ENCODE assay signal across 17 mouse cellular contexts in genomic region chr10:24592969-24593368, GRCm38 (mm10). TPM values are rescaled to one million over a fixed set of nuclear protein-coding genes. Genes with fewer than 3 reads are reported as not detected.
DNase-seq lines count a peak whose midpoint lies in the region; ATAC-seq and TF ChIP-seq lines count a peak whose summit lies in the region.
"Had no signal": no experiment of that assay in that cellular context is flagged by ENCODE, and none has a peak within 500 bp of the region (broad histone marks: within the 10 kb centered on the region; RNA-seq: fewer than 3 reads in every experiment).

No protein-coding gene starts in this region.

- TF ChIP-seq CTCF in spleen, adult 2 months (IDR thresholded peaks at IDR 0.05; ENCODE audit: extremely low read depth, insufficient read depth, insufficient read length, insufficient replicate concordance), result no peak

- intact Hi-C loops in heart, postnatal 36 days (cut with DNase I), result loop anchor here (1.0 to 10.0 kb wide), 3 partner anchors 28 to 258 kb away; no protein-coding TSS in a partner anchor

- no peak overlapping the region for H3K9ac ChIP-seq in limb, embryonic 12.5 days (replicated peaks)
- H3K9ac ChIP-seq: liver, embryonic 12.5 days; neural tube, embryonic 12.5 days had no signal

- WGBS in spleen, adult 2 months, result 2% methylated on average over 7 of the region's 7 CpGs
- WGBS in limb, embryonic 12.5 days, result 66% methylated on average over 7 of the region's 7 CpGs

- no peaks in the 10 kb centered on the region for H3K9me3 ChIP-seq in limb, embryonic 12.5 days
- H3K9me3 ChIP-seq: liver, embryonic 12.5 days; neural tube, embryonic 12.5 days had no signal

- H3K4me1 ChIP-seq in spleen, adult 2 months (ENCODE audit: control insufficient read depth, insufficient read depth, insufficient read length), result no peaks in the 10 kb centered on the region
- H3K4me1 ChIP-seq in limb, embryonic 12.5 days (replicated peaks), result peaks cover 54% of the 10 kb centered on the region

- H3K4me3 ChIP-seq in spleen, adult 2 months (ENCODE audit: extremely low read depth, insufficient read depth, insufficient read length), result no peak overlapping the region
- no peak overlapping the region for H3K4me3 ChIP-seq in limb, embryonic 12.5 days (replicated peaks)
- H3K4me3 ChIP-seq: erythroblast, embryonic 14.5 days; liver, embryonic 12.5 days; neural tube, embryonic 12.5 days had no signal

- DNase-seq in heart, adult 11 months, result peak; percentile 88
- no peak for DNase-seq in heart, postnatal 36 days
- no peak for DNase-seq in spleen, adult 2 months (ENCODE audit: low read depth in 1 of 2, low spot score in 2 of 2)
- DNase-seq in spleen, postnatal 14 days (ENCODE audit: low spot score in 2 of 2), result no peak
- DNase-seq in adrenal gland, postnatal 25 days, result no peak
- no peak for DNase-seq in gastrocnemius, postnatal 25 days
- DNase-seq in cerebellum, postnatal 25 days, result no peak
- DNase-seq: gastrocnemius, postnatal 14 days; kidney, adult 2 months; layer of hippocampus, postnatal 36 days; right cerebral cortex, postnatal 4 days; thymus, postnatal 36 days had no signal

- H3K27ac ChIP-seq in spleen, adult 2 months (ENCODE audit: insufficient read depth, low read length), result 0 out of 2 replicates have a peak overlapping the region, but pooled peaks have one; percentile 25
- H3K27ac ChIP-seq in limb, embryonic 12.5 days, result 0 out of 2 replicates have a peak overlapping the region, but pooled peaks have one; percentile 7
- H3K27ac ChIP-seq: liver, embryonic 12.5 days; neural tube, embryonic 12.5 days had no signal

- no peaks in the 10 kb centered on the region for H3K36me3 ChIP-seq in spleen, adult 2 months (ENCODE audit: control insufficient read depth, insufficient read depth, low read length)
- H3K36me3 ChIP-seq in limb, embryonic 12.5 days, result no peaks in the 10 kb centered on the region
- H3K36me3 ChIP-seq: liver, embryonic 12.5 days; neural tube, embryonic 12.5 days had no signal

- no peak for TF ChIP-seq POLR2A in spleen, adult 2 months (IDR thresholded peaks at IDR 0.05; ENCODE audit: low read depth, low read length)

- H3K27me3 ChIP-seq in spleen, adult 2 months (ENCODE audit: control insufficient read depth, insufficient read depth, low read length), result peaks cover 4% of the 10 kb centered on the region; the same call in 1 of the 2 replicates
- peaks cover 7% of the 10 kb centered on the region for H3K27me3 ChIP-seq in limb, embryonic 12.5 days
- H3K27me3 ChIP-seq: neural tube, embryonic 12.5 days had no signal

- H3K4me2 ChIP-seq in limb, embryonic 12.5 days, result no peak overlapping the region
- H3K4me2 ChIP-seq: liver, embryonic 12.5 days; neural tube, embryonic 12.5 days had no signal

- no peak for ATAC-seq in limb, embryonic 12.5 days (ENCODE audit: insufficient number of reproducible peaks, insufficient read depth, low FRiP score, low TSS enrichment, low read depth)
- ATAC-seq: hindbrain, embryonic 16.5 days; liver, embryonic 12.5 days had no signal

RNA-seq across cellular contexts. Expression of gene Ccn2, which starts 2.3 kb away (rescaled TPM):
- total RNA-seq in heart, postnatal 36 days (2021), result 100 to 1,000 TPM in 1 of 2 experiments, 10 to 100 TPM in 1; 82.5 to 111 TPM
- 108 TPM in 2 replicates for polyA plus RNA-seq in spleen, adult 2 months (2012; rRNA removed)
- 7.5 and 11.0 TPM in 2 replicates for polyA plus RNA-seq in limb, embryonic 12.5 days (2016; fragmentation: Nextera tagmentation; extraction: Ambion mirVana)
- 44.4 and 55.1 TPM in 2 replicates for total RNA-seq in adrenal gland, postnatal 25 days (2021)
- total RNA-seq in gastrocnemius, postnatal 25 days (2021), result 10 to 100 TPM; 13.2 to 28.1 TPM
- polyA plus RNA-seq: erythroblast, embryonic 14.5 days had no signal
